Mouse (Mus musculus) MEL (cell line): ENCODE measurements around the gene Oit1. TPM values are rescaled to one million over a fixed set of nuclear protein-coding genes. Genes with fewer than 3 reads are reported as not detected.

Experiments used
- DNase-seq: peaks from one replicate; pipeline ENCODE4 v3.0.0; 2011; ENCODE audit warnings: low read depth, low spot score
- H3K27ac ChIP-seq: 2 replicates; pipeline ENCODE4 v1.5.1; 2012; ENCODE audit warnings: low read depth, mild to moderate bottlenecking, control low read depth, low read length, moderate library complexity; ENCODE audit not compliant: control insufficient read depth
- H3K27me3 ChIP-seq, 2 experiments: fragments of 150-350 bp in 1 of 2; sonication (generic) in 1 of 2; 2 replicates each; pipeline ENCODE4 v1.6.1; 2012; ENCODE audit warnings: low read length in 2 of 2, mild to moderate bottlenecking in 2 of 2, improper control_type of control experiment in 1 of 2, moderate library complexity in 1 of 2; ENCODE audit not compliant: insufficient read depth in 2 of 2, control insufficient read depth in 1 of 2
- H3K36me3 ChIP-seq, 2 experiments: 2 replicates each; pipeline ENCODE4 v1.6.1; 2012 to 2014; ENCODE audit warnings: low read length in 2 of 2, improper control_type of control experiment in 1 of 2, inconsistent platforms in 1 of 2, mild to moderate bottlenecking in 1 of 2; ENCODE audit not compliant: insufficient read depth in 2 of 2, control insufficient read depth in 1 of 2
- H3K4me1 ChIP-seq, 2 experiments: fragments of 150-350 bp in 1 of 2; sonication (generic) in 1 of 2; 2 replicates each; pipeline ENCODE4 v1.6.1; 2012; ENCODE audit warnings: low read length in 2 of 2, improper control_type of control experiment in 1 of 2, mild to moderate bottlenecking in 1 of 2; ENCODE audit not compliant: insufficient read depth in 2 of 2, control insufficient read depth in 1 of 2
- H3K4me3 ChIP-seq, 2 experiments: fragments of 150-350 bp in 1 of 2; sonication (generic) in 1 of 2; 2 replicates each; pipeline ENCODE4 v1.5.1; 2012; ENCODE audit warnings: low read depth in 2 of 2, low read length in 2 of 2, mild to moderate bottlenecking in 2 of 2, moderate library complexity in 2 of 2, control low read depth in 1 of 2, improper control_type of control experiment in 1 of 2; ENCODE audit not compliant: control insufficient read depth in 1 of 2, insufficient read depth in 1 of 2
- H3K79me2 ChIP-seq: 2 replicates; pipeline ENCODE4 v1.6.1; 2012; ENCODE audit warnings: mild to moderate bottlenecking, low read length, moderate library complexity; ENCODE audit not compliant: control insufficient read depth, poor library complexity, insufficient read depth
- H3K9ac ChIP-seq: 2 replicates; pipeline ENCODE4 v1.6.1; 2012; ENCODE audit warnings: low read depth, mild to moderate bottlenecking, control low read depth, low read length, moderate library complexity; ENCODE audit not compliant: control insufficient read depth, poor library complexity, severe bottlenecking
- H3K9me3 ChIP-seq: fragments of 150-350 bp; sonication (generic); replicated peaks from 2 replicates; pipeline ENCODE4 v1.6.1; 2012; ENCODE audit warnings: mild to moderate bottlenecking, low read length, improper control_type of control experiment, moderate library complexity; ENCODE audit not compliant: insufficient read depth
- BHLHE40 ChIP-seq: IDR thresholded peaks from 2 replicates; pipeline ENCODE4 v1.6.1; 2012; ENCODE audit warnings: low read depth, mild to moderate bottlenecking, inconsistent platforms, low read length, improper control_type of control experiment, borderline replicate concordance
- CHD1 ChIP-seq: IDR thresholded peaks from 2 replicates; pipeline ENCODE4 v1.6.1; 2012; ENCODE audit warnings: low read depth, mild to moderate bottlenecking, inconsistent platforms, low read length, improper control_type of control experiment
- ELF1 ChIP-seq: IDR thresholded peaks from 2 replicates; pipeline ENCODE4 v1.6.1; 2014; ENCODE audit warnings: low read depth, mild to moderate bottlenecking, inconsistent platforms, low read length, improper control_type of control experiment, moderate library complexity
- GATA1 ChIP-seq: IDR thresholded peaks from 2 replicates; pipeline ENCODE4 v1.6.1; 2011; ENCODE audit warnings: low read depth, low read length, improper control_type of control experiment
- HCFC1 ChIP-seq: IDR thresholded peaks from 2 replicates; pipeline ENCODE4 v1.6.1; 2012; ENCODE audit warnings: low read depth, mild to moderate bottlenecking, inconsistent platforms, low read length, improper control_type of control experiment, moderate library complexity
- KAT2A ChIP-seq: conservative IDR thresholded peaks from 2 replicates; pipeline ENCODE4 v1.6.1; 2012; ENCODE audit warnings: low read depth, low read length, improper control_type of control experiment, inconsistent platforms
- MAFK ChIP-seq: IDR thresholded peaks from 2 replicates; pipeline ENCODE4 v1.6.1; 2011; ENCODE audit warnings: low read depth, mild to moderate bottlenecking, low read length, improper control_type of control experiment, borderline replicate concordance
- MAX ChIP-seq: IDR thresholded peaks from 2 replicates; pipeline ENCODE4 v1.6.1; 2011; ENCODE audit warnings: low read length, improper control_type of control experiment
- MEF2A ChIP-seq: IDR thresholded peaks from 2 replicates; pipeline ENCODE4 v1.6.1; 2014; ENCODE audit warnings: low read depth, mild to moderate bottlenecking, inconsistent platforms, low read length, improper control_type of control experiment; ENCODE audit not compliant: poor library complexity, insufficient replicate concordance, severe bottlenecking; ENCODE audit errors: extremely low read depth
- MYC ChIP-seq: IDR thresholded peaks from 2 replicates; pipeline ENCODE4 v1.6.1; 2011; ENCODE audit warnings: low read depth, mild to moderate bottlenecking, low read length, improper control_type of control experiment, moderate library complexity
- NELFE ChIP-seq: IDR thresholded peaks from 2 replicates; pipeline ENCODE4 v1.6.1; 2011; ENCODE audit warnings: low read depth, low read length, improper control_type of control experiment
- NRF1 ChIP-seq: IDR thresholded peaks from 2 replicates; pipeline ENCODE4 v1.6.1; 2014; ENCODE audit warnings: low read depth, mild to moderate bottlenecking, inconsistent platforms, low read length, improper control_type of control experiment, moderate library complexity; ENCODE audit not compliant: poor library complexity, insufficient read depth, severe bottlenecking
- POLR2AphosphoS2 ChIP-seq: IDR thresholded peaks from 2 replicates; pipeline ENCODE4 v1.6.1; 2011; ENCODE audit warnings: low read length, improper control_type of control experiment
- SIN3A ChIP-seq: IDR thresholded peaks from 2 replicates; pipeline ENCODE4 v1.6.1; 2012; ENCODE audit warnings: low read length, improper control_type of control experiment, inconsistent platforms
- TAL1 ChIP-seq: IDR thresholded peaks from 2 replicates; pipeline ENCODE4 v1.6.1; 2012; ENCODE audit warnings: mild to moderate bottlenecking, inconsistent platforms, low read length, moderate library complexity, mixed read lengths
- TCF12 ChIP-seq: IDR thresholded peaks from 2 replicates; pipeline ENCODE4 v1.6.1; 2014; ENCODE audit warnings: low read depth, mild to moderate bottlenecking, inconsistent platforms, low read length, improper control_type of control experiment, moderate library complexity
- USF2 ChIP-seq, 2 experiments: IDR thresholded peaks; 2 replicates each; pipeline ENCODE4 v1.6.1; 2011 to 2012; ENCODE audit warnings: improper control_type of control experiment in 2 of 2, low read length in 2 of 2, borderline replicate concordance in 1 of 2, inconsistent platforms in 1 of 2, low read depth in 1 of 2, mild to moderate bottlenecking in 1 of 2; ENCODE audit not compliant: insufficient read depth in 1 of 2
- ZMIZ1 ChIP-seq: IDR thresholded peaks from 2 replicates; pipeline ENCODE4 v1.6.1; 2012; ENCODE audit warnings: low read depth, mild to moderate bottlenecking, inconsistent platforms, low read length, improper control_type of control experiment, moderate library complexity
- ZNF384 ChIP-seq: IDR thresholded peaks from 2 replicates; pipeline ENCODE4 v1.6.1; 2012; ENCODE audit warnings: low read depth, mild to moderate bottlenecking, inconsistent platforms, low read length, improper control_type of control experiment
- polyA plus RNA-seq, 2 experiments: library from polyadenylated mRNA; stranded (reverse) in 1 of 2; unstranded in 1 of 2; fragments of >175 nt in 1 of 2; fragments of >200 nt in 1 of 2; gene quantifications; 2 replicates each; pipeline versions ENCODE4 v1.2.1 to v1.2.4; 2012; ENCODE audit warnings: low replicate concordance in 2 of 2, low read depth in 1 of 2; ENCODE audit not compliant: insufficient read length in 2 of 2, insufficient read depth in 1 of 2, missing spikeins in 1 of 2
- total RNA-seq: library from RNA; depleted of rRNA; stranded (reverse); fragments of 300-350 nt; gene quantifications from 2 replicates; pipeline ENCODE4 v1.2.3, GENCODE M21; 2012

Gene Oit1
- total and polyA plus RNA-seq, 3 experiments = not detected

GRCm38 (mm10) chr14:8320528-8320927 lies 58.0 kb downstream of the Oit1 start:
- no peak overlapping the region for H3K9ac ChIP-seq

GRCm38 (mm10) chr14:8317194-8318097 lies 61.1 kb downstream of the Oit1 start, which contains the start of gene Fam107a:
TSS of gene Fam107a (minus strand) at chr14:8318023.
- Histone ChIP-seq H3K27me3 (no peaks in the 10 kb centered on the region), H3K4me3 (no peak within 1 kb of the TSS)

More at GRCm38 (mm10) chr14:8320528-8320927, 58.0 kb downstream of the Oit1 start:
- no peaks in the 10 kb centered on the region for H3K9me3 ChIP-seq
- H3K79me2 ChIP-seq = no peaks in the 10 kb centered on the region
- no peaks in the 10 kb centered on the region for H3K4me1 ChIP-seq
- DNase-seq = no peak
- H3K4me3 ChIP-seq = no peak overlapping the region
- H3K27ac ChIP-seq = no peak overlapping the region
- H3K27me3 ChIP-seq = no peaks in the 10 kb centered on the region
- H3K36me3 ChIP-seq = no peaks in the 10 kb centered on the region
- no peak for TF ChIP-seq MAX
- TF ChIP-seq HCFC1 = no peak
- no peak for TF ChIP-seq ZNF384
- no peak for TF ChIP-seq MYC
- no peak for TF ChIP-seq POLR2AphosphoS2
- TF ChIP-seq KAT2A = no peak
- TF ChIP-seq GATA1 = no peak
- no peak for TF ChIP-seq USF2 (IDR thresholded peaks at IDR 0.05; ENCODE audit: borderline replicate concordance in 1 of 2, insufficient read depth in 1 of 2, low read depth in 1 of 2, low read length in 2 of 2)
- no peak for TF ChIP-seq NRF1
- no peak for TF ChIP-seq MAFK
- TF ChIP-seq SIN3A = no peak
- no peak for TF ChIP-seq ELF1
- TF ChIP-seq BHLHE40 = no peak
- no peak for TF ChIP-seq TCF12
- TF ChIP-seq MEF2A = no peak
- no peak for TF ChIP-seq NELFE
- no peak for TF ChIP-seq TAL1

More at GRCm38 (mm10) chr14:8317194-8318097, 61.1 kb downstream of the Oit1 start, which contains the start of gene Fam107a:
- Histone ChIP-seq H3K36me3 (no peaks in the 10 kb centered on the region), H3K4me1 (no peaks in the 10 kb centered on the region), H3K79me2 (no peaks in the 10 kb centered on the region)
- TF ChIP-seq CHD1 = no peak
- no peak for TF ChIP-seq ZMIZ1
- no peak for TF ChIP-seq ELF1
- TF ChIP-seq POLR2AphosphoS2 = no peak
- TF ChIP-seq, all 39 proteins: peak for 0
- Histone ChIP-seq H3K9me3 (no peaks in the 10 kb centered on the region), H3K9ac (no peak within 1 kb of the TSS), H3K27ac (no peak within 1 kb of the TSS)
- DNase-seq = no peak
